Mouse (Mus musculus): Measurements from ENCODE around the gene Fbxo24. TPM values are rescaled to one million over a fixed set of nuclear protein-coding genes. Genes with fewer than 3 reads are reported as not detected.
A peak's percentile ranks its signal among the peaks of the same experiment; 100 is the strongest.

The Fbxo24 gene
- total RNA-seq (2014; fragmentation: Nextera tagmentation) (not detected in 2 replicates), total RNA-seq (2017) (not detected in 2 replicates)

- ATAC-seq (replicated peaks; ENCODE audit: low FRiP score, low TSS enrichment, poor library complexity, severe bottlenecking), result peak; percentile 89
These were observed at the start of gene Fbxo24, which contains the start of the genes Lrch4 and Gm20605 for GRCm38 (mm10) chr5:137628498-137629305. Gene Fbxo24, minus strand, starts transcription at chr5:137629002. Gene Lrch4, plus strand, starts transcription at chr5:137629121. Gene Gm20605, plus strand, starts transcription at chr5:137629175.

- no peak for ATAC-seq (replicated peaks; ENCODE audit: low FRiP score, low TSS enrichment, poor library complexity, severe bottlenecking)
These were observed 49.1 kb upstream of the Fbxo24 start for GRCm38 (mm10) chr5:137677859-137678258.

GRCm38 (mm10) chr5:137674786-137675185 is 46.0 kb upstream of the Fbxo24 start:
- ATAC-seq (replicated peaks; ENCODE audit: low FRiP score, low TSS enrichment, poor library complexity, severe bottlenecking), result no peak

GRCm38 (mm10) chr5:137673015-137673414 is 44.2 kb upstream of the Fbxo24 start:
- ATAC-seq (replicated peaks; ENCODE audit: low FRiP score, low TSS enrichment, poor library complexity, severe bottlenecking), result peak; percentile 90

- no peak for ATAC-seq (replicated peaks; ENCODE audit: low FRiP score, low TSS enrichment, poor library complexity, severe bottlenecking)
These were observed 43.6 kb upstream of the Fbxo24 start for GRCm38 (mm10) chr5:137672361-137672760.

GRCm38 (mm10) chr5:137671443-137672240 is 42.8 kb upstream of the Fbxo24 start:
- ATAC-seq (replicated peaks; ENCODE audit: low FRiP score, low TSS enrichment, poor library complexity, severe bottlenecking), result no peak; the same call in 1 of the 2 replicates

GRCm38 (mm10) chr5:137670240-137670639 is 41.4 kb upstream of the Fbxo24 start:
- ATAC-seq (replicated peaks; ENCODE audit: low FRiP score, low TSS enrichment, poor library complexity, severe bottlenecking), result no peak

- no peak for ATAC-seq (replicated peaks; ENCODE audit: low FRiP score, low TSS enrichment, poor library complexity, severe bottlenecking)
These were observed 40.2 kb upstream of the Fbxo24 start for GRCm38 (mm10) chr5:137668971-137669370.

- ATAC-seq (replicated peaks; ENCODE audit: low FRiP score, low TSS enrichment, poor library complexity, severe bottlenecking), result no peak
These were observed 34.3 kb upstream of the Fbxo24 start for GRCm38 (mm10) chr5:137663057-137663456.

GRCm38 (mm10) chr5:137660064-137660688 is 31.4 kb upstream of the Fbxo24 start:
- no peak for ATAC-seq (replicated peaks; ENCODE audit: low FRiP score, low TSS enrichment, poor library complexity, severe bottlenecking)

- peak; percentile 59 for ATAC-seq (replicated peaks; ENCODE audit: low FRiP score, low TSS enrichment, poor library complexity, severe bottlenecking)
These were observed 28.2 kb upstream of the Fbxo24 start for GRCm38 (mm10) chr5:137656977-137657376.

- ATAC-seq (replicated peaks; ENCODE audit: low FRiP score, low TSS enrichment, poor library complexity, severe bottlenecking), result peak; percentile 16; the same call in 1 of the 2 replicates
These were observed 25.9 kb upstream of the Fbxo24 start for GRCm38 (mm10) chr5:137654746-137655145.

- no peak for ATAC-seq (replicated peaks; ENCODE audit: low FRiP score, low TSS enrichment, poor library complexity, severe bottlenecking)
These were observed 24.6 kb upstream of the Fbxo24 start for GRCm38 (mm10) chr5:137653366-137653765.

- no peak for ATAC-seq (replicated peaks; ENCODE audit: low FRiP score, low TSS enrichment, poor library complexity, severe bottlenecking)
These were observed 23.7 kb upstream of the Fbxo24 start for GRCm38 (mm10) chr5:137652474-137652873.

GRCm38 (mm10) chr5:137649669-137650571 is 21.1 kb upstream of the Fbxo24 start:
- peak; percentile 42 for ATAC-seq (replicated peaks; ENCODE audit: low FRiP score, low TSS enrichment, poor library complexity, severe bottlenecking)

GRCm38 (mm10) chr5:137649251-137649650 is 20.4 kb upstream of the Fbxo24 start:
- no peak for ATAC-seq (replicated peaks; ENCODE audit: low FRiP score, low TSS enrichment, poor library complexity, severe bottlenecking)

- peak; percentile 27 for ATAC-seq (replicated peaks; ENCODE audit: low FRiP score, low TSS enrichment, poor library complexity, severe bottlenecking)
These were observed 19.2 kb upstream of the Fbxo24 start for GRCm38 (mm10) chr5:137647827-137648601.

- ATAC-seq (replicated peaks; ENCODE audit: low FRiP score, low TSS enrichment, poor library complexity, severe bottlenecking), result peak; percentile 62
These were observed 16.9 kb upstream of the Fbxo24 start, which contains the start of gene Irs3 for GRCm38 (mm10) chr5:137645652-137646091. Gene Irs3, minus strand, starts transcription at chr5:137645714.
